Mouse (Mus musculus): ENCODE measurements around the gene Runx1.

Runx1 gene

GRCm38 (mm10) chr16:92825204-92825843, 625 bp downstream of the Runx1 start:
- no peak for DNase-seq

GRCm38 (mm10) chr16:92824723-92825203, 1.2 kb downstream of the Runx1 start:
- no peak for DNase-seq

GRCm38 (mm10) chr16:92824003-92824722, 1.8 kb downstream of the Runx1 start:
- no peak for DNase-seq

GRCm38 (mm10) chr16:92823381-92823862, 2.5 kb downstream of the Runx1 start:
- no peak for DNase-seq

GRCm38 (mm10) chr16:92822676-92823075, 3.3 kb downstream of the Runx1 start:
- DNase-seq = no peak

- DNase-seq = no peak
Observed at GRCm38 (mm10) chr16:92821938-92822629, 3.9 kb downstream of the Runx1 start.

GRCm38 (mm10) chr16:92821596-92821937, 4.4 kb downstream of the Runx1 start:
- DNase-seq = no peak

GRCm38 (mm10) chr16:92820451-92820850, 5.5 kb downstream of the Runx1 start:
- no peak for DNase-seq

- DNase-seq = no peak
Observed at GRCm38 (mm10) chr16:92818480-92819269, 7.3 kb downstream of the Runx1 start.

- no peak for DNase-seq
Observed at GRCm38 (mm10) chr16:92816092-92816491, 9.9 kb downstream of the Runx1 start.

- DNase-seq = no peak
Observed at GRCm38 (mm10) chr16:92815195-92815527, 10.8 kb downstream of the Runx1 start.

- DNase-seq = no peak
Observed at GRCm38 (mm10) chr16:92814366-92815194, 11.4 kb downstream of the Runx1 start.

- DNase-seq = no peak
Observed at GRCm38 (mm10) chr16:92812405-92812804, 13.5 kb downstream of the Runx1 start.

- no peak for DNase-seq
Observed at GRCm38 (mm10) chr16:92810568-92811240, 15.2 kb downstream of the Runx1 start.

- DNase-seq = no peak
Observed at GRCm38 (mm10) chr16:92807772-92808171, 18.2 kb downstream of the Runx1 start.

GRCm38 (mm10) chr16:92803076-92803580, 22.8 kb downstream of the Runx1 start:
- DNase-seq = no peak

GRCm38 (mm10) chr16:92801567-92801966, 24.4 kb downstream of the Runx1 start:
- no peak for DNase-seq

- no peak for DNase-seq
Observed at GRCm38 (mm10) chr16:92800845-92801244, 25.1 kb downstream of the Runx1 start.

GRCm38 (mm10) chr16:92799940-92800339, 26.0 kb downstream of the Runx1 start:
- DNase-seq = no peak

- no peak for DNase-seq
Observed at GRCm38 (mm10) chr16:92794197-92794596, 31.8 kb downstream of the Runx1 start.

- DNase-seq = no peak
Observed at GRCm38 (mm10) chr16:92793741-92794140, 32.2 kb downstream of the Runx1 start.

Measured in kidney, adult 9 months (tissue).